Mouse (Mus musculus) gastrocnemius, adult 2 months (tissue): ENCODE measurements around the gene Ptprj. TPM values are rescaled to one million over a fixed set of nuclear protein-coding genes. Genes with fewer than 3 reads are reported as not detected.

Experiments used
- DNase-seq: peaks from one replicate; pipeline ENCODE4 v3.0.0; 2022
- H3K27ac ChIP-seq: fragments of 200-600 bp; 2 replicates; pipeline ENCODE4 v1.8.1; 2022; ENCODE audit warnings: mild to moderate bottlenecking
- H3K4me3 ChIP-seq: fragments of 200-600 bp; 2 replicates; pipeline ENCODE4 v1.8.1; 2022; ENCODE audit warnings: mild to moderate bottlenecking, moderate library complexity
- CTCF ChIP-seq: fragments of 200-600 bp; IDR thresholded peaks from 2 replicates; pipeline ENCODE4 v1.8.1; 2022; ENCODE audit warnings: antibody characterized with exemption, mild to moderate bottlenecking, moderate library complexity
- intact Hi-C: fragments of 180-260 bp; cut with DNase I; formaldehyde crosslinking; loops from one replicate; pipeline ENCODE4 v1.15.1; 2025
- total RNA-seq, 2 experiments: library from RNA; stranded (reverse); gene quantifications; 2 replicates each; pipeline ENCODE4 v1.2.3; 2021

Gene Ptprj
- total RNA-seq, 2 experiments from 2014 or later = 2.1 to 4.2 TPM

DNA sequence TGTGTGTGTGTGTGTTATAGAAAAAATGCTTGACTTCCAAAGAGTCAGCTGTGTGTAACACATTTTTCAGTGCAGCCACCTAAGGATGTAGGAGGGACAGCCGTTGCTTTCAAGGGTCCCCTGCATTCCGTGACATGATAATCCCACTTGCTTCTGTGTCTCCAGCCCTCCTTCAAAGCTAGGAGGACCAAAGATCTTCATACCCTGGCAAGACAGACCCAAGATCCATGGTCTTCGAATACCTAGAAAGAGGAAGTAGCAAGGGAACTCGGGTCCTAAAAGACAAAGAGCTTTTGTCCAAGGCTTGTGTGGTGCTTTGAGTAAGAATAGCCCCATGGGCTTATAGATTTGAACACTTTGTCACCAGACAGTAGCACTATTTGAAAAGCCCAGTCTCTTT lies 4.1 kb upstream of the Ptprj start:
- no peak for TF ChIP-seq CTCF
- intact Hi-C loops = loop anchor here (5.0 kb wide), 3 partner anchors 33 to 93 kb away; partner anchors contain the start of gene Nup160
- H3K27ac ChIP-seq = no peak overlapping the region
- no peak overlapping the region for H3K4me3 ChIP-seq
- DNase-seq = no peak

GRCm38 (mm10) chr2:90583628-90584131 lies 3.2 kb upstream of the Ptprj start:
- no peak; the same call in 1 of the 2 replicates for TF ChIP-seq CTCF
- no peak overlapping the region for H3K27ac ChIP-seq
- intact Hi-C loops = loop anchor here (5.0 kb wide), 3 partner anchors 34 to 94 kb away; partner anchors contain the start of gene Nup160
- H3K4me3 ChIP-seq = no peak overlapping the region
- DNase-seq = no peak

- no peak for DNase-seq
- no peak overlapping the region for H3K4me3 ChIP-seq
- no peak for TF ChIP-seq CTCF
- H3K27ac ChIP-seq = no peak overlapping the region
- intact Hi-C loops = loop anchor here (5.0 kb wide), 3 partner anchors 34 to 94 kb away; partner anchors contain the start of gene Nup160
These were observed 2.4 kb upstream of the Ptprj start for GRCm38 (mm10) chr2:90582814-90583213.

DNA sequence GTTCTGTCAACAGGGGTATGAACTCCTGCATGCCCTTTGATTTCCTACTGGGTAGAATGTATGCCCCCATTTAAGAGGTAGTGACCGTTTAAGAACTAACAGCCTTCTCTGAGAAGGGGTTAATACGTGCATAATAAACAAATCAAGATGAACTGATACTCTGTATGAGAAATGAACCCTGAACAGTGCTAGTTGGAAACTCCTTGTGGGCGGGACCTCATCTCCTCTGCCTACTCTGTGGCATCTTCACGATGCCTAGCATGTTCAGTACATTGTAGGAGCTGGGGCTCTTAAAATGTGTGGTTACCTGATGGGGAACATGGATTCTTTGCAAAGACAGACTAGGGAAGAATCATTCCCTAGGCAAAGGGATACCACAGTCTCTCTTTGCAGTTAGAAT lies 1.9 kb upstream of the Ptprj start:
- intact Hi-C loops = loop anchor here (5.0 kb wide), 3 partner anchors 35 to 95 kb away; partner anchors contain the start of gene Nup160

GRCm38 (mm10) chr2:90581796-90582125 lies 1.3 kb upstream of the Ptprj start:
- Histone ChIP-seq H3K27ac (no peak overlapping the region), H3K4me3 (no peak overlapping the region)
- intact Hi-C loops = loop anchor here (5.0 kb wide), 3 partner anchors 36 to 96 kb away; partner anchors contain the start of gene Nup160
- no peak for DNase-seq
- TF ChIP-seq CTCF = no peak

More for the DNA sequence above, 1.9 kb upstream of the Ptprj start:
- no peak for DNase-seq
- no peak for TF ChIP-seq CTCF
- H3K27ac ChIP-seq = no peak overlapping the region
- no peak overlapping the region for H3K4me3 ChIP-seq

DNA sequence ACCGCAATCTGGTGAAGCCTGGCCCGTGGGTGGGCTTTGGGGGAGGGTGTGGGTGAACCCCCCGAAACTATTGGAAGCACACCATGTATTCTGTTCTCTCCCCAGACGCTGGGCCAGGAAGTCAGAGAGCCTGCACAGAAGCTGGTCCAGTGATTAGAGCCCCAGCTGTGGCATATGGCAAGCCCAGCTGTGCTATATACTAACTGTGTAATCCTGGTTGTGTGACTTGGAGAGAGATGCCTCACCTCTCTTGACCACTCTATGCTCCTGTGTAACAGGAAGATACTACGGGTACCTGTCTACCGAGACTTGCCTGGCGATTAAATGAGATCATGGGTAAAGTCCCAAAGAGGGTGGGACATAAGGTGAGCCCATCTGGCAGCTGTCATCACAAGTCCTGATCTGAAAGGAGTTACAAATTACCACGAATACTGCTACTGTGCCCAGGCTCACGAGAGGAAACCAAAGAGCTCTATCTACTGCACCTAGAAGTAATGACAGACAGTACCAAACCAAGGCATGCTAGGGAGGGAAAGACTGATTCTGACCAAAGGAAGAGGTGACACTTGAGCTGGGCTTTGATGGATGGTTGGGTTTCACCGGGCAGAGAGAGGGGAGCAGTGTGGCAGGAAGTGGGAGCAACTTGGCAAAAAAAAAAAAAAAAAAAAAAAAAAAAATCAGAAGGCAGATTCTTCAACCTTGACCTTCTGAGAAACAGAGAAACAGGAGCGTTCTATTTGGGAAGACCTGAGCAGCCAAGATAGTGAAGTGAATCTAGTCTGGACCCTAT lies 754 bp upstream of the Ptprj start:
- peak overlapping the region; percentile 96 for H3K4me3 ChIP-seq
- no peak for TF ChIP-seq CTCF
- intact Hi-C loops = loop anchor here (5.0 kb wide), 3 partner anchors 36 to 96 kb away; partner anchors contain the start of gene Nup160
- no peak for DNase-seq
- H3K27ac ChIP-seq = peak overlapping the region; percentile 85

DNA sequence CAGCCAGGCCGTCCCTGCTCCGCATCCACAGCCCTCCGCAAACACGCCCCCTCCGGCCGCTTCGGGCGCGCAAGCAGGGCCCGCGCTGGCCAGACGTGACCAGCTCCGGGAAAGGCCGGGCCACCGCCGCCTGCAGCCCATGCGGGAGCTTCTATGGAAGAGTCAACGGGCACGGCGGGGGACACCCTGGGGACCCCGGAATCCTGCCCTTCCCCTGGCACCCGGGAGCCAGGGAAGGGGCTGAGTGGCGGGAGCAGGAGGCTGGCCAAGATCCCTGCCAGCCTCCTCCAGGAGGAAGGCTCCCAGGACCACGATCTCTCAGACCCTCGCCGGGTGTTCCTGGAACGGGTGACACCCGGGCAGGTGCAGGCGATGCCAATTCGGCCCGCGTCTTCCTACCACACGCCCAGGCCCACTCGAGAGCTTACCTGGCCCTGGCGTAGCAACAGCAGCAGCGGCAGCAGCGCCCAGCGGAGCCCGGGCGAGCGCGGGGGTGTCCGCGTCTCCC lies 665 bp downstream of the Ptprj start:
- H3K4me3 ChIP-seq = peak overlapping the region; percentile 96
- peak; percentile 75 for DNase-seq
- H3K27ac ChIP-seq = peak overlapping the region; percentile 85
- TF ChIP-seq CTCF = peak; percentile 48
- intact Hi-C loops = loop anchor here (5.0 kb wide), 5 partner anchors 37 to 98 kb away; partner anchors contain the start of gene Nup160

GRCm38 (mm10) chr2:90579038-90579727 lies 1.3 kb downstream of the Ptprj start:
- TF ChIP-seq CTCF = no peak
- peak overlapping the region; percentile 96 for H3K4me3 ChIP-seq
- DNase-seq = no peak
- intact Hi-C loops = loop anchor here (5.0 kb wide), 2 partner anchors 37 to 87 kb away; no protein-coding TSS in a partner anchor
- peak overlapping the region; percentile 85 for H3K27ac ChIP-seq

GRCm38 (mm10) chr2:90577451-90578279 lies 2.8 kb downstream of the Ptprj start:
- intact Hi-C loops = loop anchor here (5.0 kb wide), 2 partner anchors 35 to 85 kb away; no protein-coding TSS in a partner anchor
- no peak overlapping the region; the same call in 1 of the 2 replicates for H3K4me3 ChIP-seq
- peak overlapping the region; percentile 3; the same call in 1 of the 2 replicates for H3K27ac ChIP-seq
- TF ChIP-seq CTCF = no peak
- DNase-seq = no peak

- TF ChIP-seq CTCF = no peak
- Histone ChIP-seq H3K27ac (peak overlapping the region; percentile 32; the same call in 1 of the 2 replicates), H3K4me3 (no peak overlapping the region)
- no peak for DNase-seq
- intact Hi-C loops = loop anchor here (5.0 kb wide), 2 partner anchors 35 to 85 kb away; no protein-coding TSS in a partner anchor
These were observed 3.5 kb downstream of the Ptprj start for GRCm38 (mm10) chr2:90576936-90577335.

- DNase-seq = no peak
- intact Hi-C loops = loop anchor here (5.0 kb wide), 2 partner anchors 34 to 84 kb away; no protein-coding TSS in a partner anchor
- no peak overlapping the region for H3K4me3 ChIP-seq
- peak overlapping the region; percentile 0; the same call in 1 of the 2 replicates for H3K27ac ChIP-seq
- TF ChIP-seq CTCF = no peak
These were observed 4.0 kb downstream of the Ptprj start for GRCm38 (mm10) chr2:90576411-90576810.
